Mouse (Mus musculus): ENCODE results near the gene Cpm. TPM values are rescaled to one million over a fixed set of nuclear protein-coding genes. Genes with fewer than 3 reads are reported as not detected.

Cpm gene
- total and polyA plus RNA-seq, 2 experiments from 2014 or later = 2.3 to 2.4 TPM

DNA sequence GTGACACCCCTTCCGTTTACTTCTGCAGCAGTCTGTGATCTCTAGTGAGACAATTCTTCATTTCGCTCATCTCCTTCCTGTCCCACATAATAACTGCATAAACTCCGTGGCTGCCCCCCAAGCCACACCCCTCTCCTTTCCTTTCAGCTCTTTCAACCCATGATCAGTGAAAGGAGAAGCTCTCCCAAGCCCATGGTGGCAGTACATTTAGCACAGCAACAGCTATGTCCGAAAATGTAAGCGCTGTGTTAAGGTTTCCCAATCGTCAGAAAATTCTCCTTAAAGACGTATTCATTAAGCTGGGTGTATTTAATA is 1.7 kb upstream of the Cpm start:
- Histone ChIP-seq H3K9ac (replicated peaks; ENCODE audit: low read length) (no peak overlapping the region), H3K4me2 (ENCODE audit: low read depth, low read length) (no peak overlapping the region), H3K4me3 (ENCODE audit: low read length) (no peak overlapping the region), H3K9me3 (ENCODE audit: low read length) (no peaks in the 10 kb centered on the region), H3K27me3 (ENCODE audit: insufficient read depth, low read length) (peaks cover 35% of the 10 kb centered on the region), H3K36me3 (ENCODE audit: insufficient read depth, low read length) (no peaks in the 10 kb centered on the region), H3K4me1 (ENCODE audit: insufficient read depth, low read length) (peaks cover 7% of the 10 kb centered on the region), H3K27ac (no peak overlapping the region)
- 57% methylated on average over 7 of the region's 7 CpGs for WGBS
- DNase-seq (ENCODE audit: low spot score) (no peak), ATAC-seq (no peak)
- no peak for TF ChIP-seq CTCF (IDR thresholded peaks at IDR 0.05; ENCODE audit: low read depth)

DNA sequence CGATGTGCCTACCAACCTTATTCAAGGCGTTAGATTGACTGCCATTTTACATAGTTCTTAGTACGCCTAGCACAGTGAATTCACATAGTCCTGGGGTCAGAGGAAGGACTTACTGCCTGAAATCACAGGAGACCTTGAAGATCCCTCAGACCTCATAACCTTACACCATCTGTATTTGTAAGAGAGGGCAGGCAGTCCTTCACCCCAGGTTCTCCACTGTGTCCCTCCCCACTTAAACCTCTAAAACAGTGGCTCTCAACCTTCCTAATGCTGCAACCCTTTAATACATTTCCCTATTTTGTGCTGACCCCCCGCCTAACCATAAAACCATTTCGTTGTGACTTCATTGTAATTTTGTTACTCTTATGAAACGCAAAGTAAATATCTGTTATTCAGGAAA is 1.4 kb upstream of the Cpm start:
- Histone ChIP-seq H3K9ac (replicated peaks; ENCODE audit: low read length) (no peak overlapping the region), H3K4me3 (ENCODE audit: low read length) (no peak overlapping the region), H3K36me3 (ENCODE audit: insufficient read depth, low read length) (no peaks in the 10 kb centered on the region), H3K27me3 (ENCODE audit: insufficient read depth, low read length) (peaks cover 35% of the 10 kb centered on the region), H3K4me1 (ENCODE audit: insufficient read depth, low read length) (peaks cover 7% of the 10 kb centered on the region), H3K4me2 (ENCODE audit: low read depth, low read length) (no peak overlapping the region), H3K9me3 (ENCODE audit: low read length) (no peaks in the 10 kb centered on the region), H3K27ac (no peak overlapping the region)
- DNase-seq (ENCODE audit: low spot score) = no peak
- TF ChIP-seq CTCF (IDR thresholded peaks at IDR 0.05; ENCODE audit: low read depth) = no peak
- WGBS = 48% methylated on average over 6 of the region's 6 CpGs
- ATAC-seq = no peak

GRCm38 (mm10) chr10:117628363-117629168 is 734 bp upstream of the Cpm start:
- Histone ChIP-seq H3K4me3 (ENCODE audit: low read length) (peak overlapping the region; percentile 51), H3K27me3 (ENCODE audit: insufficient read depth, low read length) (peaks cover 35% of the 10 kb centered on the region), H3K9me3 (ENCODE audit: low read length) (no peaks in the 10 kb centered on the region), H3K9ac (replicated peaks; ENCODE audit: low read length) (no peak overlapping the region; the same call in 1 of the 2 replicates), H3K4me2 (ENCODE audit: low read depth, low read length) (peak overlapping the region; percentile 84), H3K4me1 (ENCODE audit: insufficient read depth, low read length) (peaks cover 7% of the 10 kb centered on the region), H3K36me3 (ENCODE audit: insufficient read depth, low read length) (no peaks in the 10 kb centered on the region), H3K27ac (no peak overlapping the region)
- DNase-seq (ENCODE audit: low spot score) (no peak), ATAC-seq (no peak)
- WGBS = 2% methylated on average over 25 of the region's 25 CpGs
- no peak for TF ChIP-seq CTCF (IDR thresholded peaks at IDR 0.05; ENCODE audit: low read depth)

GRCm38 (mm10) chr10:117630176-117630575 is 876 bp downstream of the Cpm start:
- ATAC-seq (no peak), DNase-seq (ENCODE audit: low spot score) (no peak)
- Histone ChIP-seq H3K4me2 (ENCODE audit: low read depth, low read length) (no peak overlapping the region), H3K9me3 (ENCODE audit: low read length) (no peaks in the 10 kb centered on the region), H3K4me1 (ENCODE audit: insufficient read depth, low read length) (peaks cover 7% of the 10 kb centered on the region), H3K36me3 (ENCODE audit: insufficient read depth, low read length) (no peaks in the 10 kb centered on the region), H3K9ac (replicated peaks; ENCODE audit: low read length) (no peak overlapping the region), H3K27me3 (ENCODE audit: insufficient read depth, low read length) (peaks cover 35% of the 10 kb centered on the region), H3K27ac (no peak overlapping the region), H3K4me3 (ENCODE audit: low read length) (peak overlapping the region; percentile 51; the same call in 1 of the 2 replicates)
- WGBS = 36% methylated on average over 8 of the region's 8 CpGs
- no peak for TF ChIP-seq CTCF (IDR thresholded peaks at IDR 0.05; ENCODE audit: low read depth)

DNA sequence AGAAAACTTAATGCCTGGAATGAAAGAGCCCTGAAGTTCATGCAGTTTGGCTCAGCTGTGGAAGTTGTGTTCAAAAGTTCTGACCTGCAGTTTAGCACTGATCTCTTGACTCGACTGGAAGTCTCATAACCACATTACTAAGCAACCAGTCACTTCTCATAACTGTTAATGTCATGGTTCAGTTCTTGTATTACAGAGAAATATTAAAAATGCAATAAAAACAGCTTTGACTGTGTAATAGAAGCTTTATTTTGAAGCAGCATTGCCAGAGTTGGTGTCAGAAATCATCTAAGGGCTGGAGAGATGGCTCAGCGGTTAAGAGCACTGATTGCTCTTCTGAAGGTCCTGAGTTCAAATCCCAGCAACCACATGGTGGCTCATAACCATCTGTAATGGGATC is 1.5 kb downstream of the Cpm start:
- peaks cover 7% of the 10 kb centered on the region for H3K4me1 ChIP-seq (ENCODE audit: insufficient read depth, low read length)
- no peaks in the 10 kb centered on the region for H3K36me3 ChIP-seq (ENCODE audit: insufficient read depth, low read length)
- peaks cover 35% of the 10 kb centered on the region for H3K27me3 ChIP-seq (ENCODE audit: insufficient read depth, low read length)
- H3K27ac ChIP-seq = no peak overlapping the region
- no peak for TF ChIP-seq CTCF (IDR thresholded peaks at IDR 0.05; ENCODE audit: low read depth)
- DNase-seq (ENCODE audit: low spot score) (no peak), ATAC-seq (no peak)
- WGBS = 54% methylated on average over 2 of the region's 2 CpGs
- no peak overlapping the region for H3K4me3 ChIP-seq (ENCODE audit: low read length)
- H3K4me2 ChIP-seq (ENCODE audit: low read depth, low read length) = no peak overlapping the region
- no peaks in the 10 kb centered on the region for H3K9me3 ChIP-seq (ENCODE audit: low read length)
- H3K9ac ChIP-seq (replicated peaks; ENCODE audit: low read length) = no peak overlapping the region

- Histone ChIP-seq H3K9ac (replicated peaks; ENCODE audit: low read length) (no peak overlapping the region), H3K27ac (no peak overlapping the region), H3K4me2 (ENCODE audit: low read depth, low read length) (no peak overlapping the region), H3K9me3 (ENCODE audit: low read length) (no peaks in the 10 kb centered on the region), H3K27me3 (ENCODE audit: insufficient read depth, low read length) (peaks cover 35% of the 10 kb centered on the region), H3K36me3 (ENCODE audit: insufficient read depth, low read length) (no peaks in the 10 kb centered on the region), H3K4me1 (ENCODE audit: insufficient read depth, low read length) (peaks cover 7% of the 10 kb centered on the region), H3K4me3 (ENCODE audit: low read length) (no peak overlapping the region)
- WGBS = 86% methylated on average over 16 of the region's 16 CpGs
- TF ChIP-seq CTCF (IDR thresholded peaks at IDR 0.05; ENCODE audit: low read depth) = no peak
- DNase-seq (ENCODE audit: low spot score) = no peak
- ATAC-seq = no peak
These were observed 2.4 kb downstream of the Cpm start for GRCm38 (mm10) chr10:117631562-117632259.

- Histone ChIP-seq H3K4me3 (ENCODE audit: low read length) (no peak overlapping the region), H3K36me3 (ENCODE audit: insufficient read depth, low read length) (no peaks in the 10 kb centered on the region), H3K9ac (replicated peaks; ENCODE audit: low read length) (no peak overlapping the region), H3K4me1 (ENCODE audit: insufficient read depth, low read length) (peaks cover 7% of the 10 kb centered on the region), H3K27ac (no peak overlapping the region), H3K9me3 (ENCODE audit: low read length) (no peaks in the 10 kb centered on the region), H3K4me2 (ENCODE audit: low read depth, low read length) (no peak overlapping the region), H3K27me3 (ENCODE audit: insufficient read depth, low read length) (peaks cover 29% of the 10 kb centered on the region)
- DNase-seq (ENCODE audit: low spot score) (no peak), ATAC-seq (no peak)
- WGBS = 87% methylated on average over 4 of the region's 4 CpGs
- TF ChIP-seq CTCF (IDR thresholded peaks at IDR 0.05; ENCODE audit: low read depth) = no peak
These were observed 3.1 kb downstream of the Cpm start for GRCm38 (mm10) chr10:117632394-117632793.

Measured in hindbrain, postnatal 0 days (tissue).